Mouse (Mus musculus) embryo, embryonic 9.5 days (tissue): ENCODE results near the gene Igsf3.
A peak's percentile ranks its signal among the peaks of the same experiment; 100 is the strongest.

ENCODE experiments used
- DNase-seq: peaks from one replicate; pipeline ENCODE4 v3.0.0-alpha.2; 2017; ENCODE audit errors: extremely low spot score

The Igsf3 gene

GRCm38 (mm10) chr3:101447239-101447638 is 70.4 kb downstream of the Igsf3 start:
- DNase-seq = no peak

- no peak for DNase-seq
Observed at GRCm38 (mm10) chr3:101448765-101449164, 71.9 kb downstream of the Igsf3 start.

DNA sequence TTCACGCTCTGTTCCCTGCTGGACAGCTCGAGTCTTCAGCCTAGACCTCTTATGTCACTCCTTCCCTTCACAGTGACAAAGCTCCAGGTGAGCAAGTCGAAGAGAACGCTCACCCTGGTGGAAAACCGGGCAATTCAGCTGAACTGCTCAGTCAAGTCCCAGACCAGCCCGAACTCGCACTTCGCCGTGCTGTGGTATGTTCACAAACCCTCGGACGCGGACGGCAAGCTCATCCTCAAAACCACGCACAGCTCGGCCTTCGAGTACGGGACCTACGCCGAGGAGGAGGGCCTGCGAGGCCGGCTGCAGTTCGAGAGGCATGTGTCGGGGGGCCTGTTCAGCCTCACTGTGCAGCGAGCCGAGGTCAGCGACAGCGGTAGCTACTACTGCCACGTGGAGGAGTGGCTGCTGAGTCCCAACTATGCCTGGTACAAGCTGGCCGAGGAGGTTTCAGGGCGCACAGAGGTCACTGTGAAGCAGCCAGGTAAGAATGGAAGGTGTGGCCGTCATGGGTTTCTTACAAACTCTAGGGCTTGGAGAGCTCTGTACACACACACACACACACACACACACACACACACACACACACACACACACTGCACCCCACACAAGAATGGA is 74.0 kb downstream of the Igsf3 start:
- no peak for DNase-seq

DNA sequence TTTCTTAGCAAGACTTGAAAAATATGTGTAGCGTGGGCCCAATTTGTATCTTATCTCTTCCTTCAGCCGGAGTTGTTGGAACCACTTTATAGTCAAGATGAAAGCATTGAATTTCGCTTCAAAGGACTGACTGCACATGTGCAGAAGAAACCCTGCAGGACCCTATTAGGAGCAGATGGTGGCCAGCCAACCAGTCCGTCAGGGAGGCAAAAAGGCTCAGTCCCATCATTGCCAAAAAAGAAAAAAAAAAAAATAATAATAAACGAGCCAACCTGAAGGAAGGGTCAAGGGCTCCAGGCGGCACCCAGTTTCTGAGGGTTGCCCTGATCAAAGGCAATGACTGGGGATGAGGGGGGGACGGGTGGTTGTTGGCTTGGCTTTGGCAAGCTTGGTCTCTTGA is 83.7 kb downstream of the Igsf3 start:
- DNase-seq = no peak

GRCm38 (mm10) chr3:101461046-101461445 is 84.2 kb downstream of the Igsf3 start:
- DNase-seq = no peak

- DNase-seq = peak; percentile 51
Observed at GRCm38 (mm10) chr3:101461816-101462215, 84.9 kb downstream of the Igsf3 start.

- peak; percentile 85 for DNase-seq
Observed at GRCm38 (mm10) chr3:101462294-101462693, 85.4 kb downstream of the Igsf3 start.

GRCm38 (mm10) chr3:101463491-101463890 is 86.6 kb downstream of the Igsf3 start:
- no peak for DNase-seq

DNA sequence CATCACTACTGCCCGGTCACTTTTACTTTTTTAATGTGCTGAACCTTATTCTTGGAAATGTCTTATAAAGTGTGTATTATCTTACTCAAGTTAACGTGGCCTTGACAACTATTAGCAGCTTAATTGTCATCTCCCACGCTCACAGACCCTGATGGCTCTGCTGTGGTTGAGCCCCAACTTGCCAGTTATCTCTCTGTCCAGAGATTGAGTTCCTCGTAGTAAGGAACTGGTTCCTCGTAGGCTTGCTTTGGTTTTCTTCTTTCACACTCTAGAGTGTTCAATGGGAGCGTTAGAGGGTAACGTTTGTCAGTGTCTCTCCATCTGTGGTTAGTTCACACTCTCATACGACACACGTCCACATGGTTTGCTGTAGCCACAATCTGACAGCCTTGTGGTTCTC is 92.8 kb downstream of the Igsf3 start:
- DNase-seq = no peak

DNA sequence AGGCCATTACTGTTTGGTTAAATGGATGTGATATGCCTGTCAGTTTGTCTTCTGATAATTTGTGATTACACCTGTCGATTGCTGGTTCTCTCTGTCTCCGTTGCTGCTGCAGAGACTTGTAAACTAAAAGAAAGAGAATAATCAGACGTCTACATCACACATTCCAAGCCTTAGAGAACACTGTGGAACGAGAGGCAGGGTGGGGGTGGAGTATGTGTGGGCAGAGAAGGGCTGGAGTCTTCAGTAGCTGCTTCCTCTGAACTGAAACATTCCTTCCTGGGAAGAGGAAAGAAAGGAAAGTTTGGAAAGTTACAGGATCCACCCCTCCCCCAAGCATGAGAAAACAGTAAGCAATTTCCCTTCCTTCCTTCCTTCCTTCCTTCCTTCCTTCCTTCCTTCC is 95.0 kb downstream of the Igsf3 start:
- DNase-seq = no peak

DNA sequence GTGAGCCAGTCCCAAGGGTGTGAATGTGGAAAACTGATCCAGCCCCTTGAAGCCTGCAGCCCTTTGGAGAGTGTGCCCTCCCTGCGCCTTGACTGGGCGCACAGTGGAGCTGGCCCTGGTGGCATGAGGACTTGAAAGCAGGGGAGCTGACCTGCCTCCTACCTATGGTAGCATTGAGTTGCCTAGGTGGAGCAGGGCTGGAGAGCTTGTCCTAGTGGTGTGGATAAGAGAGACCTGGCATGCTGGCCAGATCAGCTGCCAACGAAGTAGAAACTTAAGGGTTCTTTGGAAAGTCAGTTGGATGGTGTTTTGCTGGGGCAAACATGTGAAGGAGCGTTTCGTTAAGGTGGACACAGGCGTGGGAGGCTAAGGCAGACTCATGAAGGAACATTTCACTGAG is 105.1 kb downstream of the Igsf3 start:
- DNase-seq = no peak

GRCm38 (mm10) chr3:101483256-101483983 is 106.5 kb downstream of the Igsf3 start:
- no peak for DNase-seq

- no peak for DNase-seq
Observed at GRCm38 (mm10) chr3:101486054-101486765, 109.3 kb downstream of the Igsf3 start.

DNA sequence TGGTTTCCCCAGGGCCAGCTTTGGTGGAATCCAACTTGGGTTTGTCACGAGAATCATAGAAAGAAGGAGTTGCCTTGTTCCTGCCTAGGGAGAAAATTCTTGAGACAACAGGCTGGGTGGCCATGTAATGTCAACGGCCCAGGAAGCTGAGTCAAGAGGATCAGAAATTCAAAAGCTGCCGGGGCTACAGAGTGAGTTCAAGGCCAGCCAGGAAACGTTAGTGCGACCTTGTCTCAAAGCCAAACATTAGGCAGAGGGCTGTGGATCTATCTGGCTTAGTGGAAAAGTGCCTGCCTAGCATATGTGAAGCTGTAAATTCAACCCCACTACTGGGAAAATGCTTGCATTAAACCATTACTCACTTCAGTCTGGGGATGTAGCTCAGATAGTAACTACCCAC is 110.6 kb downstream of the Igsf3 start:
- DNase-seq = no peak

GRCm38 (mm10) chr3:101488204-101488603 is 111.3 kb downstream of the Igsf3 start:
- DNase-seq = no peak

DNA sequence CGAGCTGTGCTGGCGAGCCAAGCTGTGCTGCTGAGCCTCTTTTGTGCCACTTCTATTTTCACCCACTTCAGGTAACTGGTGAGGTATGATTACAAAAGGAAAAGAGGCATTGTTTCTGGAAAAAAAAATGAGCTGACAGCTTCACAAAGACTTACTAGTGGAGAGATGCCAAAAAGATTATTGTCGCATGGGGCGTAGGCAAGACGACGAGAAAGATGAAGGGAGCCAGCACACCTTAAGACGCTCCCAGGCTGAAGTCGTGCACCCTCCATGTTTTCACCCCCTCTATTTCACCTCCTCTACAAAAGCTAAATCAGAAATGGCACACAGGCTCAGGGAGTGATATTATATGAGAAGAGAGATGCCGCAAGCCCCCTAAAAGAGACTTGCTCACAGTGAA is 113.6 kb downstream of the Igsf3 start:
- DNase-seq = no peak

DNA sequence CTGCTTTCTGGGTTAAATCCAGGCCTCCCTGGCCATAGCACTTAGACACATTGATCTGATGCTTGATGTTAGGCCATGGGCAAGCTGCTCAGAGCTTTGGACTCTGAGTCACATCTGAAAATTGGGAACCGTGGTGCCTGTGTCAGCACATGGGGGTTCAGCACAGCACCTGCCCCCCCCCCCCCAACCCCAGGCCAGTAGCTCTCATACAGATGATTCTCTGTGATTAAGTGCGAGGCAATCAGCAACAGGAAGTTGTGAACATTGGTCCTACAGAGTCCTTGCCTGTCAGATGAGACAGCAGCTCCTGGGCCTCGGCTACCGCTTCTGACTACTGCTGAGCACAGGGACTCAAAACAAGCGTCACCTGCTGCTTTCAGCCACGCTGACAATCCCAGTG is 116.0 kb downstream of the Igsf3 start:
- no peak for DNase-seq

DNA sequence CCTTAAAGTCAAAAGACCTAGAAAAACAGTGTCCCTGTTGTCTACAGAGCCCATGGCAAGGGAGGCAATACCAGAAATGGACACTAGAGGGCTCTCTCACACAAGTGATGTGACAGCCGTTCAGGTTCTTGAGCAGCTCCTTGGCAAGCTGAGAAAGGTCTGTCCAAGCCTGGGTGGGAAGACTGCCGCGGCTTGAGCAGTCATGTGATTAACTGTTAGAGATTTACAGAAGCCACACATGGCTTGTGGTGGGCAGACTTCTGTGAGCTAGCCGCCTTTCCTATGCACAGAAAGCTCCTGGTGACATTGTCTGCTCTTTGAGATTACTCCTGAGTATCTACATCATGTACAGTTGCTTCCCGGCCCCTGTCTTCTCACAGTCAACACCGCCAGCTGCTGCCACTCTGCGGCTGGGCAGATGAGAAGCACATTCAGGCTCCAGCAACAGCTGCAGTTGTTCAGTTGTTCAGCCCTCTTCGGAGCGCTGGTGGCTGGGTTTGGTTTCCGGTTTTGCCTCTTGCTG is 117.1 kb downstream of the Igsf3 start:
- DNase-seq = peak; percentile 89

GRCm38 (mm10) chr3:101497432-101498030 is 120.6 kb downstream of the Igsf3 start:
- DNase-seq = no peak

DNA sequence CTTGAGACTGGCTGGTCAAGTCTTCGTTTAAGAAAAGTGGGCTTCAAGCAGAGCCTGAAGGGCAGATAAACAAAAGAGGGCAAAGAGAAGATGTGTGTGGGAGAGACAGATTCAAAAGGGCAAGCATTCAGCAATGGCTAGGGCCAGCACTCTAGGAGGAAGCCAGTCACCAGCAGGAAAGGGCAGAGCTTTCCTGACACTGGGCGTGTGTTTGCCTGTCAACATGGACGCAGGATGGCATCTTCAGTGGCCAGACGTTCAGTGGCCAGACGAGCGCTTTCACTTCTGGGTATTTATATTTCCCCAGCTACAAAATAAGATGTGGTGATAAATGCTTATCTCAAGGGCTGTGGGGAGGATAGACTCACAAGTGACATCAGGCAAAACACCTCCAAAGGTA is 123.0 kb downstream of the Igsf3 start:
- DNase-seq = no peak

- DNase-seq = no peak
Observed at GRCm38 (mm10) chr3:101500393-101501051, 123.6 kb downstream of the Igsf3 start.

GRCm38 (mm10) chr3:101501611-101502010 is 124.7 kb downstream of the Igsf3 start:
- DNase-seq = no peak
